Comparison of ENCODE assay signal across 19 mouse cellular contexts in genomic region chr6:27836159-27836558, GRCm38 (mm10).
A peak's percentile ranks its signal among the peaks of the same experiment; 100 is the strongest.
DNase-seq lines count a peak whose midpoint lies in the region; TF ChIP-seq lines count a peak whose summit lies in the region.
"Had no signal": no experiment of that assay in that cellular context is flagged by ENCODE, and none has a peak within 500 bp of the region (broad histone marks: within the 10 kb centered on the region; RNA-seq: fewer than 3 reads in every experiment).

No protein-coding gene starts in this region.

- no peak for TF ChIP-seq RAD21 in CH12.LX (IDR thresholded peaks at IDR 0.05; ENCODE audit: low read depth, low read length)

- H3K4me2 ChIP-seq in CH12.LX (ENCODE audit: insufficient read depth, low read depth, poor library complexity, severe bottlenecking), result no peak overlapping the region

- in situ Hi-C loops in CH12.LX (cut with MboI; ENCODE audit: low pct_ligation_motif_present, low pct_unique_long_range_greater_than_20kb, low sequenced_read_pairs), result no loop called here
- in situ Hi-C loops in ES-E14 (cut with MboI; ENCODE audit: low sequenced_read_pairs in 2 of 2, unreplicated experiment in 2 of 2), result no loop called here

- H3K4me1 ChIP-seq in CH12.LX (ENCODE audit: control insufficient read depth in 1 of 2, insufficient read depth in 2 of 2), result no peaks in the 10 kb centered on the region
- no peaks in the 10 kb centered on the region for H3K4me1 ChIP-seq in ES-E14 (ENCODE audit: control insufficient read depth in 2 of 2, insufficient read depth in 2 of 2, low read length in 2 of 2, poor library complexity in 1 of 2)
- H3K4me1 ChIP-seq in thymus, adult 2 months (replicated peaks; ENCODE audit: control insufficient read depth, insufficient read depth, low read length), result no peaks in the 10 kb centered on the region

- dilution Hi-C loops in CH12.LX (cut with MboI; ENCODE audit: extremely low pct_ligation_motif_present, extremely low pct_unique_long_range_greater_than_20kb, low sequenced_read_pairs), result no loop called here

- H3K9me3 ChIP-seq in CH12.LX (replicated peaks; ENCODE audit: low read length) (no peaks in the 10 kb centered on the region), ES-E14 (ENCODE audit: control insufficient read depth, insufficient read depth, low read depth, low read length) (no peaks in the 10 kb centered on the region)
- H3K9me3 ChIP-seq: G1E had no signal

- no peak for TF ChIP-seq POLR2A in CH12.LX (IDR thresholded peaks at IDR 0.05; ENCODE audit: low read depth, low read length)
- TF ChIP-seq POLR2A in thymus, adult 2 months (IDR thresholded peaks at IDR 0.05; ENCODE audit: control insufficient read depth, extremely low read depth, insufficient read depth, low read length, poor library complexity), result no peak

- WGBS in thymus, adult 2 months, result 86% methylated on average over 1 of the region's 1 CpGs

- H3K27ac ChIP-seq in CH12.LX (ENCODE audit: insufficient read depth, low read depth), result no peak overlapping the region
- no peak overlapping the region for H3K27ac ChIP-seq in ES-E14 (ENCODE audit: insufficient read depth, low read depth, low read length, poor library complexity, severe bottlenecking)
- no peak overlapping the region for H3K27ac ChIP-seq in thymus, adult 2 months (ENCODE audit: control insufficient read depth, insufficient read depth, low read length)

- no peak for TF ChIP-seq EP300 in CH12.LX (IDR thresholded peaks at IDR 0.05; ENCODE audit: low read length)

- no peaks in the 10 kb centered on the region for H3K36me3 ChIP-seq in CH12.LX (replicated peaks in 1 of 2; ENCODE audit: control insufficient read depth in 1 of 2, insufficient read depth in 1 of 2, low read length in 1 of 2)
- H3K36me3 ChIP-seq in ES-E14 (ENCODE audit: control insufficient read depth, insufficient read depth, low read length, poor library complexity, severe bottlenecking), result no peaks in the 10 kb centered on the region
- H3K36me3 ChIP-seq in thymus, adult 2 months (ENCODE audit: control insufficient read depth, insufficient read depth, low read length), result no peaks in the 10 kb centered on the region
- H3K36me3 ChIP-seq: G1E had no signal

- H3K9ac ChIP-seq in CH12.LX (ENCODE audit: insufficient read depth, low read depth), result no peak overlapping the region
- no peak overlapping the region for H3K9ac ChIP-seq in ES-E14 (ENCODE audit: insufficient read depth, low read depth, low read length, poor library complexity, severe bottlenecking)

- no peak for TF ChIP-seq CTCF in CH12.LX (conservative IDR thresholded peaks at IDR 0.05 in 1 of 2, IDR thresholded peaks at IDR 0.05 in 1 of 2; ENCODE audit: low read depth in 2 of 2, low read length in 2 of 2)
- TF ChIP-seq CTCF in thymus, adult 2 months (IDR thresholded peaks at IDR 0.05; ENCODE audit: borderline replicate concordance, control insufficient read depth, extremely low read depth, insufficient read depth, low read length, poor library complexity), result no peak

- DNase-seq in CH12.LX (ENCODE audit: extremely low read depth), result no peak
- DNase-seq in ES-E14 (ENCODE audit: low read depth, low spot score), result no peak
- DNase-seq in thymus, adult 2 months, result no peak
- no peak for DNase-seq in Muller cell, postnatal 12 days (ENCODE audit: inconsistent ontology term)
- DNase-seq: adrenal gland, adult 2 months; adrenal gland, adult 8-10 months; adrenal gland, postnatal 10 days; adrenal gland, postnatal 14 days; adrenal gland, postnatal 25 days; adrenal gland, postnatal 36 days; B cell, adult 2 months; cerebellum, adult 11 months; cerebellum, adult 11-12 months; cerebellum, adult 18-20 months; cerebellum, adult 2 months; cerebellum, adult 8-10 months; cerebellum, adult 9-10 months had no signal

- H3K4me3 ChIP-seq in CH12.LX (replicated peaks in 1 of 3; ENCODE audit: low read depth in 2 of 3, low read length in 2 of 3, poor library complexity in 1 of 3) (no peak overlapping the region), ES-E14 (ENCODE audit: insufficient read depth in 1 of 2, low read depth in 1 of 2, low read length in 2 of 2, poor library complexity in 1 of 2, severe bottlenecking in 1 of 2) (no peak overlapping the region)
- no peak overlapping the region for H3K4me3 ChIP-seq in thymus, adult 2 months (ENCODE audit: control insufficient read depth, insufficient read depth, low read length)

- no peaks in the 10 kb centered on the region for H3K79me2 ChIP-seq in CH12.LX (replicated peaks; ENCODE audit: control insufficient read depth, extremely low read depth, insufficient read depth, poor library complexity, severe bottlenecking)

- no peaks in the 10 kb centered on the region for H3K27me3 ChIP-seq in CH12.LX (replicated peaks)
- H3K27me3 ChIP-seq in thymus, adult 2 months (ENCODE audit: control insufficient read depth, insufficient read depth, low read length), result no peaks in the 10 kb centered on the region
- H3K27me3 ChIP-seq: Patski had no signal

TF ChIP-seq in CH12.LX, 34 proteins besides CTCF, POLR2A, EP300 and RAD21:
- TF ChIP-seq CHD1 (IDR thresholded peaks at IDR 0.05; ENCODE audit: low read depth, low read length), result no peak
- peak; percentile 58; the same call in 1 of the 2 replicates for TF ChIP-seq MAFK (IDR thresholded peaks at IDR 0.05; ENCODE audit: insufficient replicate concordance, low read length)

TF ChIP-seq in ES-E14, 5 proteins besides CTCF, POLR2A, EP300 and RAD21:
- TF ChIP-seq ZC3H11A (IDR thresholded peaks at IDR 0.05; ENCODE audit: borderline replicate concordance, low read depth, low read length) (no peak), CHD2 (IDR thresholded peaks at IDR 0.05; ENCODE audit: low read depth, low read length) (no peak), HCFC1 (IDR thresholded peaks at IDR 0.05; ENCODE audit: borderline replicate concordance, insufficient read depth, low read length) (no peak), MAFK (IDR thresholded peaks at IDR 0.05; ENCODE audit: insufficient read depth, low read depth, low read length) (0 out of 2 replicates have a peak, but pooled peaks have one; percentile 53), ZNF384 (IDR thresholded peaks at IDR 0.05; ENCODE audit: low read depth, low read length) (no peak)
TF ChIP-seq in ES-E14: peak in this region for 1.
